Mouse (Mus musculus): ENCODE results near the gene Idua. TPM values are rescaled to one million over a fixed set of nuclear protein-coding genes. Genes with fewer than 3 reads are reported as not detected.

Gene Idua
- polyA plus RNA-seq, 1 experiment from 2014 or later: 14.3 TPM

Other genes starting within 250 kb of the Idua start
- 470 and 484 TPM in 2 replicates for gene Atp5k, start 225.9 kb upstream of the Idua start, polyA plus RNA-seq (2014; fragmentation: Nextera tagmentation; extraction: Ambion mirVana)
- 0.15 and 0.31 TPM in 2 replicates for gene Mfsd7a, start 211.4 kb upstream of the Idua start, polyA plus RNA-seq (2014; fragmentation: Nextera tagmentation; extraction: Ambion mirVana)
- 29.1 TPM in 2 replicates for gene Pcgf3, start 199.1 kb upstream of the Idua start, polyA plus RNA-seq (2014; fragmentation: Nextera tagmentation; extraction: Ambion mirVana)
- gene Cplx1, start 110.3 kb upstream of the Idua start, polyA plus RNA-seq (2014; fragmentation: Nextera tagmentation; extraction: Ambion mirVana): 0.17 TPM in 1 of 2 replicates, not detected in the other
- gene Gak, start 30.6 kb upstream of the Idua start, polyA plus RNA-seq (2014; fragmentation: Nextera tagmentation; extraction: Ambion mirVana): 45.9 and 46.4 TPM in 2 replicates
- 16.5 and 18.3 TPM in 2 replicates for gene Tmem175, start 30.6 kb upstream of the Idua start, polyA plus RNA-seq (2014; fragmentation: Nextera tagmentation; extraction: Ambion mirVana)
- gene Dgkq, start 9.3 kb downstream of the Idua start, polyA plus RNA-seq (2014; fragmentation: Nextera tagmentation; extraction: Ambion mirVana): 8.5 and 11.3 TPM in 2 replicates
- gene Slc26a1, start 15.2 kb downstream of the Idua start, polyA plus RNA-seq (2014; fragmentation: Nextera tagmentation; extraction: Ambion mirVana): 0.55 and 0.84 TPM in 2 replicates
- gene Fgfrl1, start 32.1 kb downstream of the Idua start, polyA plus RNA-seq (2014; fragmentation: Nextera tagmentation; extraction: Ambion mirVana): 38.1 and 46.0 TPM in 2 replicates
- gene Rnf212, start 114.7 kb downstream of the Idua start, polyA plus RNA-seq (2014; fragmentation: Nextera tagmentation; extraction: Ambion mirVana): 0.21 and 0.65 TPM in 2 replicates
- gene Tmed11, start 135.0 kb downstream of the Idua start, polyA plus RNA-seq (2014; fragmentation: Nextera tagmentation; extraction: Ambion mirVana): not detected in 2 replicates
- not detected in 2 replicates for gene Vmn2r8, start 148.5 kb downstream of the Idua start, polyA plus RNA-seq (2014; fragmentation: Nextera tagmentation; extraction: Ambion mirVana)
- gene Vmn2r9, start 192.3 kb downstream of the Idua start, polyA plus RNA-seq (2014; fragmentation: Nextera tagmentation; extraction: Ambion mirVana): not detected in 2 replicates

Measured in limb, embryonic 11.5 days (tissue).